Mouse (Mus musculus) thymus, adult 2 months (tissue): Measurements from ENCODE around the gene Map4k1. TPM values are rescaled to one million over a fixed set of nuclear protein-coding genes. Genes with fewer than 3 reads are reported as not detected.
A peak's percentile ranks its signal among the peaks of the same experiment; 100 is the strongest.

Experiments
- DNase-seq: peaks from one replicate; pipeline ENCODE4 v3.0.0; 2021
- H3K27ac ChIP-seq: fragments of 200-500 bp; 2 replicates; pipeline ENCODE4 v1.5.1; 2012; ENCODE audit warnings: low read length, control low read depth; ENCODE audit not compliant: control insufficient read depth, insufficient read depth
- H3K27me3 ChIP-seq: fragments of 200-500 bp; 2 replicates; pipeline ENCODE4 v1.6.1; 2012; ENCODE audit warnings: mild to moderate bottlenecking, low read length, moderate library complexity, mixed read lengths; ENCODE audit not compliant: control insufficient read depth, insufficient read depth
- H3K36me3 ChIP-seq: fragments of 200-500 bp; 2 replicates; pipeline ENCODE4 v1.6.1; 2012; ENCODE audit warnings: mild to moderate bottlenecking, low read length, moderate library complexity; ENCODE audit not compliant: control insufficient read depth, insufficient read depth
- H3K4me1 ChIP-seq: fragments of 200-500 bp; replicated peaks from 2 replicates; pipeline ENCODE4 v1.6.1; 2012; ENCODE audit warnings: low read length; ENCODE audit not compliant: control insufficient read depth, insufficient read depth
- H3K4me3 ChIP-seq: fragments of 200-500 bp; 2 replicates; pipeline ENCODE4 v1.5.1; 2012; ENCODE audit warnings: mild to moderate bottlenecking, low read length, control low read depth, moderate library complexity; ENCODE audit not compliant: control insufficient read depth, insufficient read depth
- CTCF ChIP-seq: fragments of 200-500 bp; IDR thresholded peaks from 2 replicates; pipeline ENCODE4 v1.5.1; 2012; ENCODE audit warnings: mild to moderate bottlenecking, control low read depth, low read length, moderate library complexity, borderline replicate concordance; ENCODE audit not compliant: control insufficient read depth, poor library complexity, insufficient read depth; ENCODE audit errors: extremely low read depth
- POLR2A ChIP-seq: fragments of 200-500 bp; IDR thresholded peaks from 2 replicates; pipeline ENCODE4 v1.6.1; 2012; ENCODE audit warnings: mild to moderate bottlenecking, low read length, control low read depth, moderate library complexity; ENCODE audit not compliant: control insufficient read depth, poor library complexity, insufficient read depth; ENCODE audit errors: extremely low read depth
- WGBS: fragments of 180-500 bp; shearing (Covaris S2); methylation state at CpG from one replicate; pipeline ENCODE4 v1.1.7; 2018; 5-methylcytosine and 5-hydroxymethylcytosine counted together
- polyA plus RNA-seq: library from polyadenylated mRNA; depleted of rRNA; stranded (reverse); fragments of >200 nt; gene quantifications from 2 replicates; pipeline ENCODE4 v1.2.3, GENCODE M21; 2012

Gene Map4k1
- polyA plus RNA-seq, 1 experiment: 164 TPM

GRCm38 (mm10) chr7:28983849-28984248 lies 2.0 kb downstream of the Map4k1 start:
- WGBS: 86% methylated on average over 4 of the region's 4 CpGs
- H3K4me3 ChIP-seq: no peak overlapping the region
- TF ChIP-seq CTCF (no peak), POLR2A (no peak)
- no peak for DNase-seq
- peaks cover 12% of the 10 kb centered on the region for H3K36me3 ChIP-seq
- peaks cover 9% of the 10 kb centered on the region for H3K4me1 ChIP-seq
- H3K27me3 ChIP-seq: no peaks in the 10 kb centered on the region
- H3K27ac ChIP-seq: no peak overlapping the region

- Histone ChIP-seq H3K4me3 (no peak overlapping the region), H3K27ac (no peak overlapping the region), H3K4me1 (peaks cover 9% of the 10 kb centered on the region), H3K36me3 (peaks cover 12% of the 10 kb centered on the region), H3K27me3 (no peaks in the 10 kb centered on the region)
- no peak for TF ChIP-seq POLR2A
- no peak for TF ChIP-seq CTCF
- WGBS: 100% methylated on average over 1 of the region's 1 CpGs
- no peak for DNase-seq
Measured at GRCm38 (mm10) chr7:28984452-28984851, 2.6 kb downstream of the Map4k1 start.

- Histone ChIP-seq H3K4me1 (peaks cover 9% of the 10 kb centered on the region), H3K27me3 (no peaks in the 10 kb centered on the region), H3K4me3 (no peak overlapping the region), H3K27ac (no peak overlapping the region), H3K36me3 (peaks cover 20% of the 10 kb centered on the region)
- TF ChIP-seq CTCF (no peak), POLR2A (no peak)
- 90% methylated on average over 7 of the region's 7 CpGs for WGBS
- DNase-seq: no peak
Measured at GRCm38 (mm10) chr7:28985207-28985606, 3.4 kb downstream of the Map4k1 start.

GRCm38 (mm10) chr7:28990766-28991273 lies 9.0 kb downstream of the Map4k1 start:
- 93% methylated on average over 14 of the region's 14 CpGs for WGBS

GRCm38 (mm10) chr7:28991616-28992015 lies 9.8 kb downstream of the Map4k1 start:
- Histone ChIP-seq H3K27ac (no peak overlapping the region), H3K4me1 (no peaks in the 10 kb centered on the region), H3K36me3 (peaks cover 41% of the 10 kb centered on the region), H3K4me3 (no peak overlapping the region), H3K27me3 (no peaks in the 10 kb centered on the region)
- TF ChIP-seq POLR2A (no peak), CTCF (0 out of 2 replicates have a peak, but pooled peaks have one; percentile 36)
- WGBS: 97% methylated on average over 5 of the region's 5 CpGs
- no peak for DNase-seq

More at GRCm38 (mm10) chr7:28990766-28991273, 9.0 kb downstream of the Map4k1 start:
- H3K27ac ChIP-seq: no peak overlapping the region
- TF ChIP-seq POLR2A (no peak), CTCF (no peak)
- no peak overlapping the region for H3K4me3 ChIP-seq
- H3K36me3 ChIP-seq: peaks cover 37% of the 10 kb centered on the region
- no peaks in the 10 kb centered on the region for H3K27me3 ChIP-seq
- DNase-seq: no peak
- H3K4me1 ChIP-seq: no peaks in the 10 kb centered on the region

GRCm38 (mm10) chr7:28992997-28993396 lies 11.1 kb downstream of the Map4k1 start:
- TF ChIP-seq CTCF (no peak), POLR2A (no peak)
- DNase-seq: no peak
- Histone ChIP-seq H3K36me3 (peaks cover 39% of the 10 kb centered on the region), H3K27ac (no peak overlapping the region), H3K4me3 (no peak overlapping the region), H3K27me3 (no peaks in the 10 kb centered on the region), H3K4me1 (no peaks in the 10 kb centered on the region)
- WGBS: 96% methylated on average over 3 of the region's 3 CpGs

GRCm38 (mm10) chr7:28993402-28993801 lies 11.6 kb downstream of the Map4k1 start:
- 96% methylated on average over 3 of the region's 3 CpGs for WGBS
- TF ChIP-seq CTCF: no peak
- no peak for TF ChIP-seq POLR2A
- Histone ChIP-seq H3K27me3 (no peaks in the 10 kb centered on the region), H3K36me3 (peaks cover 35% of the 10 kb centered on the region), H3K4me1 (no peaks in the 10 kb centered on the region), H3K27ac (no peak overlapping the region), H3K4me3 (no peak overlapping the region)
- DNase-seq: no peak
